Mouse (Mus musculus) embryonic fibroblast, embryonic 13.5 days (primary cell): Measurements from ENCODE around the gene Nox1.

Experiments
- CTCF ChIP-seq: IDR thresholded peaks from 2 replicates; pipeline ENCODE4 v1.5.1; 2011; ENCODE audit warnings: mild to moderate bottlenecking, control low read depth, low read length, moderate library complexity, borderline replicate concordance; ENCODE audit not compliant: insufficient read depth
- POLR2A ChIP-seq: IDR thresholded peaks from 2 replicates; pipeline ENCODE4 v1.6.1; 2011; ENCODE audit warnings: low read depth, mild to moderate bottlenecking, control low read depth, low read length, moderate library complexity

- no peak for TF ChIP-seq POLR2A
- TF ChIP-seq CTCF: no peak
Observed at GRCm38 (mm10) chrX:134085453-134085852, 136.3 kb downstream of the Nox1 start.
